Mouse (Mus musculus) forebrain, embryonic 14.5 days (tissue): ENCODE results near the gene Anp32e. TPM values are rescaled to one million over a fixed set of nuclear protein-coding genes. Genes with fewer than 3 reads are reported as not detected.

Experiments used
- ATAC-seq: fragments of 200-750 bp; cut with Nextera tagmentation; 2 replicates; pipeline ENCODE4 v1.8.0; 2017; ENCODE audit warnings: mild to moderate bottlenecking, moderate library complexity
- DNase-seq: peaks from one replicate; pipeline ENCODE4 v3.0.0-alpha.2; 2015; ENCODE audit warnings: low spot score
- H3K27ac ChIP-seq: fragments of 300-500 bp; sonication (generic); 2 replicates; pipeline ENCODE4 v1.5.1; 2014; ENCODE audit warnings: low read depth, mild to moderate bottlenecking, control low read depth, low read length, moderate library complexity
- H3K27me3 ChIP-seq: fragments of 300-500 bp; sonication (generic); replicated peaks from 2 replicates; pipeline ENCODE4 v1.6.1; 2014; ENCODE audit warnings: low read length, control low read depth, mixed read lengths; ENCODE audit not compliant: control insufficient read depth, insufficient read depth
- H3K36me3 ChIP-seq: fragments of 300-500 bp; sonication (generic); 2 replicates; pipeline ENCODE4 v1.6.1; 2014; ENCODE audit warnings: low read length, control low read depth; ENCODE audit not compliant: control insufficient read depth, insufficient read depth
- H3K4me1 ChIP-seq: fragments of 300-500 bp; sonication (generic); 2 replicates; pipeline ENCODE4 v1.6.1; 2014; ENCODE audit warnings: antibody characterized with exemption, low read length, control low read depth; ENCODE audit not compliant: control insufficient read depth, insufficient read depth
- H3K4me2 ChIP-seq: fragments of 300-500 bp; sonication (generic); 2 replicates; pipeline ENCODE4 v1.6.1; 2014; ENCODE audit warnings: mild to moderate bottlenecking, control low read depth, low read length
- H3K4me3 ChIP-seq: fragments of 300-500 bp; sonication (generic); 2 replicates; pipeline ENCODE4 v1.5.1; 2014; ENCODE audit warnings: low read depth, low read length, control low read depth
- H3K9ac ChIP-seq: fragments of 300-500 bp; sonication (generic); 2 replicates; pipeline ENCODE4 v1.6.1; 2014; ENCODE audit warnings: mild to moderate bottlenecking, low read length, control low read depth, moderate library complexity
- H3K9me3 ChIP-seq: fragments of 300-500 bp; sonication (generic); replicated peaks from 2 replicates; pipeline ENCODE4 v1.6.1; 2016; ENCODE audit warnings: low read length, control low read depth, mixed read lengths; ENCODE audit not compliant: control insufficient read depth
- WGBS: fragments of 180-500 bp; shearing (Covaris S2); extraction: QIAGEN DNeasy Blood & Tissue Kit; methylation state at CpG from one replicate; pipeline ENCODE4 v1.1.7; 2014; 5-methylcytosine and 5-hydroxymethylcytosine counted together
- polyA plus RNA-seq: library from polyadenylated mRNA; unstranded; fragments of >200 nt; fragmentation: Nextera tagmentation; extraction: Ambion mirVana; gene quantifications from 2 replicates; pipeline ENCODE4 v1.2.1, GENCODE M21; 2014

Anp32e gene
- polyA plus RNA-seq, 1 experiment from 2014 or later = 49.1 TPM

DNA sequence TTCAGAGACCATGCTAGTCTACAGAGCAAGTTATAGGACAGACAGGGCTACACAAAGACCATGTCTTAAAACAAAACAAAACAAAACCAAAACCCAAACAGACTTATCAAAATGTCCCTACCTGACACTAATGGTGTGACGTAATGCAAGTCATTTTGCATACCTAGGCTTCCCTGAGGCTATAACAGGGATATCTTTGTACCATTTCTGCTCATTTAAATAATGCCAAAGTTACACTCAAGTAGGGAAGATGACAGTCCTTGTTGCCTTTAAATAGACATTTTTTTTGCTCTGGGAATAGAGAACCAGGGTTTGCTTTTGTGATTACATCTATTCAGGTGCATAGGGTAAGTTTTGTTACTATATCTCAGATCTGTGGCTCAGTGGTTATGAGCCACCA lies 2.4 kb downstream of the Anp32e start:
- peaks cover 9% of the 10 kb centered on the region for H3K4me1 ChIP-seq
- no peak overlapping the region for H3K9ac ChIP-seq
- H3K27ac ChIP-seq = no peak overlapping the region
- DNase-seq = no peak
- H3K9me3 ChIP-seq = no peaks in the 10 kb centered on the region
- 81% methylated on average over 1 of the region's 1 CpGs for WGBS
- no peak overlapping the region for H3K4me3 ChIP-seq
- H3K27me3 ChIP-seq = no peaks in the 10 kb centered on the region
- no peak overlapping the region; the same call in 1 of the 2 replicates for H3K4me2 ChIP-seq
- H3K36me3 ChIP-seq = peaks cover 24% of the 10 kb centered on the region
- no peak for ATAC-seq

- Histone ChIP-seq H3K4me2 (no peak overlapping the region; the same call in 1 of the 2 replicates), H3K9ac (no peak overlapping the region), H3K4me1 (peaks cover 9% of the 10 kb centered on the region), H3K27ac (no peak overlapping the region), H3K27me3 (no peaks in the 10 kb centered on the region), H3K9me3 (no peaks in the 10 kb centered on the region), H3K4me3 (no peak overlapping the region), H3K36me3 (peaks cover 31% of the 10 kb centered on the region)
- WGBS = 58% methylated on average over 1 of the region's 1 CpGs
- DNase-seq = no peak
- ATAC-seq = no peak
Measured at GRCm38 (mm10) chr3:95932157-95932556, 3.1 kb downstream of the Anp32e start.

- no peak for ATAC-seq
- WGBS = 90% methylated on average over 7 of the region's 7 CpGs
- no peak overlapping the region for H3K9ac ChIP-seq
Measured at GRCm38 (mm10) chr3:95932566-95932965, 3.5 kb downstream of the Anp32e start.

GRCm38 (mm10) chr3:95933111-95933750 lies 4.2 kb downstream of the Anp32e start:
- Histone ChIP-seq H3K9me3 (no peaks in the 10 kb centered on the region), H3K27me3 (no peaks in the 10 kb centered on the region), H3K9ac (no peak overlapping the region), H3K27ac (no peak overlapping the region), H3K36me3 (peaks cover 41% of the 10 kb centered on the region), H3K4me3 (no peak overlapping the region), H3K4me2 (no peak overlapping the region), H3K4me1 (peaks cover 9% of the 10 kb centered on the region)
- whole genome bisulfite sequencing = 92% methylated on average over 7 of the region's 7 CpGs
- DNase-seq (no peak), ATAC-seq (no peak)

More at GRCm38 (mm10) chr3:95932566-95932965, 3.5 kb downstream of the Anp32e start:
- DNase-seq = no peak
- Histone ChIP-seq H3K4me3 (no peak overlapping the region), H3K9me3 (no peaks in the 10 kb centered on the region), H3K27ac (no peak overlapping the region), H3K27me3 (no peaks in the 10 kb centered on the region), H3K4me1 (peaks cover 9% of the 10 kb centered on the region), H3K4me2 (no peak overlapping the region; the same call in 1 of the 2 replicates), H3K36me3 (peaks cover 35% of the 10 kb centered on the region)

DNA sequence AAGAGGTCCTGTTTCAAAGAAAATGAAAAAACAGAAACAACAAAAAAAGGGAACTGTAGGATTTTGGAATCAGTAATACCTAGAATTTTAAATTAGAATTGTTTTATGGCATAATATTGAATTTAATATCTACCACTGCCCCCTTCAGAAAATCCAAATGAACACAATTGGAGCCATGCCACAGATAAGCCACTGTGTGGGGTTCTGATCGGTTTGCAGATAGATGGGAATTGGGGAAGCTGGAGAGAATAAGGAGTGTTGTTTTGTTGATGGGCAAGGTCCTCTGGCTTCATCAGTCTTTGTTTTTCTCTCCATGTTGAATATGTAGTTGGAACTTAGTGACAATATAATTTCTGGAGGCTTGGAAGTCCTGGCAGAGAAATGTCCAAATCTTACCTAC lies 5.4 kb downstream of the Anp32e start:
- H3K27me3 ChIP-seq = no peaks in the 10 kb centered on the region
- H3K4me2 ChIP-seq = no peak overlapping the region
- WGBS = 94% methylated on average over 1 of the region's 1 CpGs
- peaks cover 53% of the 10 kb centered on the region for H3K36me3 ChIP-seq
- H3K9me3 ChIP-seq = no peaks in the 10 kb centered on the region
- DNase-seq (no peak), ATAC-seq (no peak)
- H3K9ac ChIP-seq = no peak overlapping the region
- H3K27ac ChIP-seq = no peak overlapping the region
- no peak overlapping the region for H3K4me3 ChIP-seq
- H3K4me1 ChIP-seq = peaks cover 9% of the 10 kb centered on the region

- H3K4me1 ChIP-seq = no peaks in the 10 kb centered on the region
- H3K9me3 ChIP-seq = no peaks in the 10 kb centered on the region
- H3K9ac ChIP-seq = no peak overlapping the region
- H3K27ac ChIP-seq = no peak overlapping the region
- no peak for DNase-seq
- no peak overlapping the region for H3K4me2 ChIP-seq
- no peak for ATAC-seq
- 98% methylated on average over 8 of the region's 8 CpGs for WGBS
- peaks cover 91% of the 10 kb centered on the region for H3K36me3 ChIP-seq
- H3K27me3 ChIP-seq = no peaks in the 10 kb centered on the region
- no peak overlapping the region for H3K4me3 ChIP-seq
Measured at GRCm38 (mm10) chr3:95938217-95938616, 9.2 kb downstream of the Anp32e start.

GRCm38 (mm10) chr3:95938835-95939234 lies 9.8 kb downstream of the Anp32e start:
- Histone ChIP-seq H3K27ac (no peak overlapping the region), H3K36me3 (peaks cover 90% of the 10 kb centered on the region), H3K4me3 (no peak overlapping the region), H3K27me3 (no peaks in the 10 kb centered on the region), H3K9me3 (no peaks in the 10 kb centered on the region), H3K4me1 (no peaks in the 10 kb centered on the region), H3K4me2 (no peak overlapping the region), H3K9ac (no peak overlapping the region)
- 90% methylated on average over 15 of the region's 15 CpGs for WGBS
- ATAC-seq = no peak
- DNase-seq = no peak

DNA sequence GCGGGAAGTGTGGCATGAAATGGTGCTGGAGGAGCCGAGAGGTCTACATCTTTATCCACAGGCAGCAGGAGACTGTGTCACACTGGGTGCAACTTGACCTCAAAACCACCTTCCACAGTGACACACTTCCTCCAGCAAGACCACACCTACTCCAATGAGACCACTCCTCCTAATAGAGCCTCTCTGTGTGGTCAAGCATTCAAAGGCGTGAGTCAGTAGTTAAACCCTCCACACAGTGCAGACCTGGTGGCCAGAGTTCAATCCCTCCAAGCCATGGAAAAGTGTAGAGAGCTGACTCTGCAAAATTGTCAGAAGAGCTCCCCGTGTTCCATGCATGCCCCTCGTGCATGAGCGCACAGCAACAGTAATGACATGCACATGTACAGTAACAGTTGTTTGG lies 13.7 kb downstream of the Anp32e start:
- no peaks in the 10 kb centered on the region for H3K9me3 ChIP-seq
- H3K4me3 ChIP-seq = no peak overlapping the region
- no peak overlapping the region for H3K4me2 ChIP-seq
- no peak overlapping the region for H3K9ac ChIP-seq
- 83% methylated on average over 6 of the region's 6 CpGs for WGBS
- no peak for ATAC-seq
- H3K27me3 ChIP-seq = no peaks in the 10 kb centered on the region
- no peak for DNase-seq
- H3K27ac ChIP-seq = no peak overlapping the region
- peaks cover 79% of the 10 kb centered on the region for H3K36me3 ChIP-seq
- H3K4me1 ChIP-seq = no peaks in the 10 kb centered on the region

DNA sequence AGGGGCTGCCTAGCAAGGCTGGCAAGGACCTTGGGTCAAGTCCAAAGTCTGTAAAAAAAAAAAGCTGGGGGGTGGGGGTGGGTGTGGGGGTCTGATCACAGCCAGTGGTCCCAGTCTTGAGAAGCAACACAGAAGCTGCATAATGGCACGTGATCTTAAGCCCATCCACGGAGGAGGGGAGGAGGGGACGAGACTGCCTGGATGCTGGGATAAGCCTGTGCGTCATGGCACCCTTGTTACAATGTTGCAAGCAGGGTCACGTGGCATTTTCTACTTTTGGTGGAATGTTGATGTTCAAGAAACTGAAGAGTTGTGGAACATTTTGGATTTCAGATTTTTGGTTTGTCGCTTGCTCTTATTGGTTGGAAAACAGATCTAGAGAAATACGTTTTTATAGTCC lies 14.2 kb downstream of the Anp32e start:
- H3K9ac ChIP-seq = no peak overlapping the region
- 89% methylated on average over 7 of the region's 7 CpGs for WGBS
- peaks cover 74% of the 10 kb centered on the region for H3K36me3 ChIP-seq
- DNase-seq (no peak), ATAC-seq (no peak)
- no peaks in the 10 kb centered on the region for H3K4me1 ChIP-seq
- no peak overlapping the region for H3K4me3 ChIP-seq
- H3K27ac ChIP-seq = no peak overlapping the region
- no peaks in the 10 kb centered on the region for H3K9me3 ChIP-seq
- H3K4me2 ChIP-seq = no peak overlapping the region
- H3K27me3 ChIP-seq = no peaks in the 10 kb centered on the region
